In the genomic region with DNA sequence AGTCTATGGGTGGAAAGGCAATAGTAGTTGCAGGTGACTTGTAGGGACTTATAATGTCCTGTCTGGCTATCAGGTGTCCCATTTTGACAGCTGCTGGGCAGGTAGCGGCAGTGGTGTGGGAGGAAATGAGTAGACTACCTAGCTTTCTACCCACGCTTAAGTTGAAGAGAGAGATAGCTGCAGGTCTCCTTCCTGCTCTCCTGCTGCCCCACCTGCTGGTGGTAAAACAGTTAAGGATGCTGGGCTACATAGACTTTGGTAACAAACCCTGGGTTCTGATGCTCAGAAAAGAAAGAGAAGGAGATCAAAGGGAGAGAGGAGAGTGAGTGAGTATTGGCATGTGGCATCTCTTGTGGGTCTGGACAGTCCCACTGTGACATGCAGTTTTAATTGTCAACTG, we compare ENCODE assay signal across 8 mouse cellular contexts.
DNase-seq lines count a peak whose midpoint lies in the region; ATAC-seq lines count a peak whose summit lies in the region.

No protein-coding gene starts in this region.

- H3K27ac ChIP-seq in forebrain, embryonic 10.5 days = no peak overlapping the region

- 76% methylated on average over 2 of the region's 2 CpGs for WGBS in forebrain, embryonic 10.5 days

- no peak overlapping the region for H3K4me3 ChIP-seq in forebrain, embryonic 10.5 days

- no peaks in the 10 kb centered on the region for H3K4me1 ChIP-seq in forebrain, embryonic 10.5 days

- H3K27me3 ChIP-seq in forebrain, embryonic 10.5 days (ENCODE audit: poor library complexity, severe bottlenecking) = no peaks in the 10 kb centered on the region

- ATAC-seq in hematopoietic stem cell, adult 5-6 weeks (replicated peaks in 1 of 2; ENCODE audit: insufficient read depth in 1 of 2, low FRiP score in 2 of 2, low TSS enrichment in 1 of 2, low read depth in 1 of 2, poor library complexity in 2 of 2, severe bottlenecking in 2 of 2) = peak; percentile 62 to 76
- ATAC-seq in megakaryocyte-erythroid progenitor cell, adult 5-6 weeks (replicated peaks; ENCODE audit: low FRiP score, low TSS enrichment, poor library complexity, severe bottlenecking) = peak; percentile 44

- DNase-seq in gastrocnemius, adult 18-20 months (ENCODE audit: low spot score) = peak; percentile 16
- DNase-seq in gastrocnemius, postnatal 10 days = no peak
- peak; percentile 79 for DNase-seq in CD4-positive helper T cell, adult 2 months (ENCODE audit: low read depth, low spot score)
- no peak for DNase-seq in layer of hippocampus, postnatal 36 days
- DNase-seq in forebrain, embryonic 10.5 days (ENCODE audit: extremely low spot score, low spot score) = no peak
- DNase-seq in right cerebral cortex, postnatal 25 days = no peak

- H3K9me3 ChIP-seq in forebrain, embryonic 10.5 days = peaks cover 6% of the 10 kb centered on the region; the same call in 1 of the 2 replicates

- no peaks in the 10 kb centered on the region for H3K36me3 ChIP-seq in forebrain, embryonic 10.5 days (replicated peaks)

Comparison
In these comparisons a context has a peak if more than half of its experiments do, and no peak if none do; other contexts are left out.
1. DNase-seq: peak in gastrocnemius, adult 18-20 months (single experiment) and CD4-positive helper T cell, adult 2 months (single experiment); none in gastrocnemius, postnatal 10 days (single experiment), layer of hippocampus, postnatal 36 days (0 of 2), forebrain, embryonic 10.5 days (single experiment) and right cerebral cortex, postnatal 25 days (single experiment).